Mouse (Mus musculus): ENCODE results near the gene Pnpla7. TPM values are rescaled to one million over a fixed set of nuclear protein-coding genes. Genes with fewer than 3 reads are reported as not detected.

Gene Pnpla7
- polyA plus RNA-seq, 1 experiment: 50.4 TPM

- Histone ChIP-seq H3K36me3 (ENCODE audit: control insufficient read depth, insufficient read depth, low read length) (peaks cover 22% of the 10 kb centered on the region; the same call in 1 of the 2 replicates), H3K27me3 (ENCODE audit: control insufficient read depth, insufficient read depth, low read length) (no peaks in the 10 kb centered on the region), H3K4me1 (ENCODE audit: control insufficient read depth, insufficient read depth, insufficient read length) (no peaks in the 10 kb centered on the region), H3K4me3 (ENCODE audit: extremely low read depth, insufficient read depth, insufficient read length) (no peak overlapping the region), H3K27ac (ENCODE audit: insufficient read depth, low read length) (no peak overlapping the region)
- WGBS: 94% methylated on average over 1 of the region's 1 CpGs
- no peak for DNase-seq (ENCODE audit: low read depth in 1 of 2, low spot score in 2 of 2)
- TF ChIP-seq POLR2A (IDR thresholded peaks at IDR 0.05; ENCODE audit: low read depth, low read length) (no peak), CTCF (IDR thresholded peaks at IDR 0.05; ENCODE audit: extremely low read depth, insufficient read depth, insufficient read length, insufficient replicate concordance) (no peak)
Measured at GRCm38 (mm10) chr2:25006767-25007166, 30.9 kb downstream of the Pnpla7 start.

- Histone ChIP-seq H3K4me1 (ENCODE audit: control insufficient read depth, insufficient read depth, insufficient read length) (no peaks in the 10 kb centered on the region), H3K4me3 (ENCODE audit: extremely low read depth, insufficient read depth, insufficient read length) (no peak overlapping the region), H3K27me3 (ENCODE audit: control insufficient read depth, insufficient read depth, low read length) (no peaks in the 10 kb centered on the region), H3K27ac (ENCODE audit: insufficient read depth, low read length) (no peak overlapping the region), H3K36me3 (ENCODE audit: control insufficient read depth, insufficient read depth, low read length) (peaks cover 18% of the 10 kb centered on the region; the same call in 1 of the 2 replicates)
- no peak for DNase-seq (ENCODE audit: low read depth in 1 of 2, low spot score in 2 of 2)
- TF ChIP-seq POLR2A (IDR thresholded peaks at IDR 0.05; ENCODE audit: low read depth, low read length) (no peak), CTCF (IDR thresholded peaks at IDR 0.05; ENCODE audit: extremely low read depth, insufficient read depth, insufficient read length, insufficient replicate concordance) (no peak)
Measured at GRCm38 (mm10) chr2:25008250-25008649, 32.4 kb downstream of the Pnpla7 start.

DNA sequence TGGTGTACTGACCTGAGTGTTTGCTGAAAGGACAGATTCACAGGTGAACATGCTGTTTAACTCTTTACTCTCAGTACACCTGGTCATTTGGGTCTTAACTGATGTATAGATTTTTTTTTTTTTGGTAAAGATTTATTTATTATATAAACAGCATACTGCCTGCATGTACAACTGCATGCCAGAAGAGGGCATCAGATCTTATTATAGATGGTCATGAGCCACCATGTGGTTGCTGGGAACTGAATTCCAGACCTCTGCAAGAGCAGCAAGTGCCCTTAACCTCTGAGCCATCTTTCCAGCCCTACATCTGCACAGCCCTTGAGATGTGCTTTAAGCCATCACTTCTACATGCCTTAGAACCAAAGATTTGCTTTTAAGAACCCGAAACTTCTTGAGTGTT lies 46.8 kb downstream of the Pnpla7 start:
- Histone ChIP-seq H3K27ac (ENCODE audit: insufficient read depth, low read length) (no peak overlapping the region), H3K4me3 (ENCODE audit: extremely low read depth, insufficient read depth, insufficient read length) (no peak overlapping the region), H3K36me3 (ENCODE audit: control insufficient read depth, insufficient read depth, low read length) (peaks cover 18% of the 10 kb centered on the region), H3K27me3 (ENCODE audit: control insufficient read depth, insufficient read depth, low read length) (no peaks in the 10 kb centered on the region), H3K4me1 (ENCODE audit: control insufficient read depth, insufficient read depth, insufficient read length) (no peaks in the 10 kb centered on the region)
- 88% methylated on average over 1 of the region's 1 CpGs for WGBS
- no peak for DNase-seq (ENCODE audit: low read depth in 1 of 2, low spot score in 2 of 2)
- TF ChIP-seq POLR2A (IDR thresholded peaks at IDR 0.05; ENCODE audit: low read depth, low read length) (no peak), CTCF (IDR thresholded peaks at IDR 0.05; ENCODE audit: extremely low read depth, insufficient read depth, insufficient read length, insufficient replicate concordance) (no peak)

DNA sequence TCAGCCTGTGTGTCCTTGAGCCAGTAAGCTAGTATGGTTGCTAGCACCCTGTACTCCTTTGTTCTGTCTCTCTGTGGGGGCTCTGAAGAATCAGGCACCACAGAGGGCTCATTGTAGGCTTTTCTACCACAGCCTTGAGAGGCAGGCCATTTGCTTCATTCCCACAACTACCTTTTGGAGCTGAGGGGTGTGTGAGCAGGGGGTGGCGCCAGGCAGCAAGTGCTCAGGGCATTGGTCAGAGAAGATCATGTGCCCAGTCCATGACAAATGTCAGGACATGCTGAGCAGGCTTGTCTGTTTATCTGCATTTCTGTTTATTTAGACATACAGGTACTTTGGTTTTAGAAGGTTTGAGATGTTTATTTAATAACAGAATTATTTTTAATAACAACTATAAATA lies 49.3 kb downstream of the Pnpla7 start:
- no peak overlapping the region for H3K27ac ChIP-seq (ENCODE audit: insufficient read depth, low read length)
- H3K4me3 ChIP-seq (ENCODE audit: extremely low read depth, insufficient read depth, insufficient read length): no peak overlapping the region
- H3K36me3 ChIP-seq (ENCODE audit: control insufficient read depth, insufficient read depth, low read length): peaks cover 24% of the 10 kb centered on the region
- WGBS: 97% methylated on average over 1 of the region's 1 CpGs
- TF ChIP-seq CTCF (IDR thresholded peaks at IDR 0.05; ENCODE audit: extremely low read depth, insufficient read depth, insufficient read length, insufficient replicate concordance): no peak
- no peak for TF ChIP-seq POLR2A (IDR thresholded peaks at IDR 0.05; ENCODE audit: low read depth, low read length)
- H3K4me1 ChIP-seq (ENCODE audit: control insufficient read depth, insufficient read depth, insufficient read length): no peaks in the 10 kb centered on the region
- no peaks in the 10 kb centered on the region for H3K27me3 ChIP-seq (ENCODE audit: control insufficient read depth, insufficient read depth, low read length)
- no peak for DNase-seq (ENCODE audit: low read depth in 1 of 2, low spot score in 2 of 2)

- Histone ChIP-seq H3K27me3 (ENCODE audit: control insufficient read depth, insufficient read depth, low read length) (no peaks in the 10 kb centered on the region), H3K4me3 (ENCODE audit: extremely low read depth, insufficient read depth, insufficient read length) (no peak overlapping the region), H3K27ac (ENCODE audit: insufficient read depth, low read length) (no peak overlapping the region), H3K36me3 (ENCODE audit: control insufficient read depth, insufficient read depth, low read length) (peaks cover 26% of the 10 kb centered on the region), H3K4me1 (ENCODE audit: control insufficient read depth, insufficient read depth, insufficient read length) (no peaks in the 10 kb centered on the region)
- TF ChIP-seq CTCF (IDR thresholded peaks at IDR 0.05; ENCODE audit: extremely low read depth, insufficient read depth, insufficient read length, insufficient replicate concordance): no peak
- TF ChIP-seq POLR2A (IDR thresholded peaks at IDR 0.05; ENCODE audit: low read depth, low read length): no peak
- 97% methylated on average over 4 of the region's 4 CpGs for WGBS
- no peak for DNase-seq (ENCODE audit: low read depth in 1 of 2, low spot score in 2 of 2)
Measured at GRCm38 (mm10) chr2:25034994-25035393, 59.2 kb downstream of the Pnpla7 start.

DNA sequence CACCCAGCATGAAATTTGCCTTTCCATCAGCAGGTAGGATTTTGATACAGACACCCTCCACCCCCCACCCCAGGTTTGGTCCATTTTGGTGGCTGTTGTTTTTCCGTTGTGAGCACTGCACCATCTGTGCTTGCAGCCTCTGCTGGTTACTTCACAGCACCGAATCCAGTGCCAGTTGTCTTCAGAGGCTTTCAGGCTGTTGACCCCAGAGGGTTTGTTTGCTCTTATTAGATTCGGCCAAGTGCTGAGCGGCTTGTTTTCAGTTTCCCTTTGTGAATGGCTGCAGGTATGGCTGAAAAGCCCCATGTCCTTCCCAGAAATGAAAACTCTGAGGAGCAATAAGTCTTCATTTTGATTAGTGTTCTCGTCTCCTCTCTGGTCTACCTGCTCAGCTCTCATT lies 64.3 kb downstream of the Pnpla7 start:
- Histone ChIP-seq H3K27ac (ENCODE audit: insufficient read depth, low read length) (no peak overlapping the region), H3K36me3 (ENCODE audit: control insufficient read depth, insufficient read depth, low read length) (peaks cover 25% of the 10 kb centered on the region), H3K27me3 (ENCODE audit: control insufficient read depth, insufficient read depth, low read length) (no peaks in the 10 kb centered on the region), H3K4me3 (ENCODE audit: extremely low read depth, insufficient read depth, insufficient read length) (no peak overlapping the region), H3K4me1 (ENCODE audit: control insufficient read depth, insufficient read depth, insufficient read length) (no peaks in the 10 kb centered on the region)
- TF ChIP-seq CTCF (IDR thresholded peaks at IDR 0.05; ENCODE audit: extremely low read depth, insufficient read depth, insufficient read length, insufficient replicate concordance): no peak
- TF ChIP-seq POLR2A (IDR thresholded peaks at IDR 0.05; ENCODE audit: low read depth, low read length): no peak
- 96% methylated on average over 5 of the region's 5 CpGs for WGBS
- DNase-seq (ENCODE audit: low read depth in 1 of 2, low spot score in 2 of 2): no peak

DNA sequence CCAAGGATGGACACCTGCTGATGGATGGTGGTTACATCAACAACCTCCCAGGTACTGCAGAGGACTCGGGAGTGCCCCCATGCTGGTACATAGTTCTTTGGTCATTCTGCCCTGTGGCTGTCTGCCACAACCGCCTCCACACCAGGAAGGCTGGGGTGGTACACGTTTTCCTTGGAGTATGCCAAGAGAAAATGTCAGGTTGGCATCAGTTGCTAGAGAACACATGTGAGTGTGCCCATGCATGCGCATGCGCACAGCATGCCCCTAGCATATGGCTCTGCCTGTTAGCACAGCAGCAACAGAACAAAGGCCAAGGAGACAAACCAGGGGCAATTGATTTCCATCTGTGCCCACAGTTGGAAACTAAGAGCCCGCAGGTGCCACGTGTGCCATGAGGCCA lies 75.1 kb downstream of the Pnpla7 start:
- peaks cover 5% of the 10 kb centered on the region; the same call in 1 of the 2 replicates for H3K4me1 ChIP-seq (ENCODE audit: control insufficient read depth, insufficient read depth, insufficient read length)
- H3K36me3 ChIP-seq (ENCODE audit: control insufficient read depth, insufficient read depth, low read length): peaks cover 29% of the 10 kb centered on the region
- TF ChIP-seq CTCF (IDR thresholded peaks at IDR 0.05; ENCODE audit: extremely low read depth, insufficient read depth, insufficient read length, insufficient replicate concordance): no peak
- no peak for TF ChIP-seq POLR2A (IDR thresholded peaks at IDR 0.05; ENCODE audit: low read depth, low read length)
- no peak overlapping the region for H3K4me3 ChIP-seq (ENCODE audit: extremely low read depth, insufficient read depth, insufficient read length)
- WGBS: 95% methylated on average over 7 of the region's 7 CpGs
- DNase-seq (ENCODE audit: low read depth in 1 of 2, low spot score in 2 of 2): no peak
- H3K27ac ChIP-seq (ENCODE audit: insufficient read depth, low read length): no peak overlapping the region
- H3K27me3 ChIP-seq (ENCODE audit: control insufficient read depth, insufficient read depth, low read length): no peaks in the 10 kb centered on the region

All from spleen, adult 2 months (tissue).